Mouse (Mus musculus) adrenal gland, postnatal 4 days (tissue): ENCODE measurements around the gene Tmem263. TPM values are rescaled to one million over a fixed set of nuclear protein-coding genes. Genes with fewer than 3 reads are reported as not detected.
A peak's percentile ranks its signal among the peaks of the same experiment; 100 is the strongest.

ENCODE experiments used
- DNase-seq, 2 experiments: peaks; one replicate each; pipeline ENCODE4 v3.0.0; 2021 to 2022; ENCODE audit warnings: low spot score in 2 of 2, mixed read lengths in 2 of 2
- long read RNA-seq, 2 experiments: library from polyadenylated mRNA; stranded (forward); transcript quantifications; one replicate each; pipeline ENCODE4 v2.0.0; 2021
- total RNA-seq, 2 experiments: library from RNA; stranded (reverse); gene quantifications; 2 replicates each; pipeline ENCODE4 v1.2.3; 2021

Tmem263 gene
- 10 to 100 TPM; 30.4 to 33.0 TPM for total RNA-seq
- long read RNA-seq, experiment 1, transcript Tmem263-201 (3 exons, 3,616 nt) = major isoform, 21 of 23 reads
- long read RNA-seq, experiment 1, partial matches to known transcripts = 0 of 23 reads
- long read RNA-seq, experiment 1, other reads (novel, unspliced or antisense) = 2 of 23 reads
- long read RNA-seq, experiment 2, transcript Tmem263-201 (3 exons, 3,616 nt) = major isoform, 49 of 53 reads
- long read RNA-seq, experiment 2, partial matches to known transcripts = 0 of 53 reads
- long read RNA-seq, experiment 2, other reads (novel, unspliced or antisense) = 4 of 53 reads

- DNase-seq = peak; percentile 70 to 82
Measured at GRCm38 (mm10) chr10:85102247-85103084, at the start of gene Tmem263, which contains the start of gene Fhl4. Gene Tmem263 (plus strand): TSS chr10:85102627. Gene Fhl4 (minus strand): TSS chr10:85102495.

DNA sequence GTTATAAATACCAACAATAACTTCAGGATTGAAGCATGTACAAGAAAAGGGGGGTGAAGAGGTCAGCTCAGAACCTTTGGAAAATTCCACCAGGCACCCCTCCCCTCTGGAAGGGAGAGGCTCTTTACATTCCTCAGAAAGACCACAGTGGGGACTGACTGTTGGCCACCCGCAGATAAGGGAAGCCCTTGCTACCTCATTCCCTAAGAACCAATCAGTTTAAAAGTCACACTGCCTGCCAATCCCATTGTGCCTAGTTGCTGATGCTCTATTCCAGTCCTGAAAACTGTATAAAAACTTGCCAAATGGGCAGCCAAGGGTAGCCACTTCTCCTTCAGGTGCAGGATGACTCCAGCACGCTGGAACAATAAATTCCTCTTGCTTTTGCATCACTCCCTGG, 47.6 kb upstream of the Tmem263 start:
- DNase-seq = no peak

GRCm38 (mm10) chr10:85071605-85072152, 30.7 kb upstream of the Tmem263 start:
- no peak for DNase-seq

DNA sequence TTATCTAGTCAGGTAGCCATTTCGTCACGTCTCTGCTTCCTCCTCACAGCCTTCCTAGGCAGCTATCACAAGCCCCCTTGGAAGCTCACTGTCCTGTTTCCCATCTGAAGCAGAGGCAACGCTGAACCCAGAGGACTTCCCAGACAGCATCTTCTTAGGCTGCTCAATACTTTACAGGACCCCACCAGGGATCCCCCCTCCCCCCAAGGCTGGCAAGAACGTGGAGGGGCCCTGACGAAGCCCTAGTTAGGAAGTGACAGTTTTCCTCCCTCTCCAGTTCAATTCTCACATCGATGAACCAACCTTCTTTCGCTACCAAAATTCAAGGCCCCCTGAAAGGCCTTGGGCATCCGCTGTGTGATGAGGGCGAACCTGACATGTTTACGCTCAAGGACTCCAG, 586 bp upstream of the Tmem263 start:
- DNase-seq = peak; percentile 3 to 7

GRCm38 (mm10) chr10:85103085-85103885, 858 bp downstream of the Tmem263 start:
- peak; percentile 5 to 14 for DNase-seq

- no peak for DNase-seq
Measured at GRCm38 (mm10) chr10:85114409-85114808, 12.0 kb downstream of the Tmem263 start.

GRCm38 (mm10) chr10:85125184-85125583, 22.8 kb downstream of the Tmem263 start:
- no peak for DNase-seq

DNA sequence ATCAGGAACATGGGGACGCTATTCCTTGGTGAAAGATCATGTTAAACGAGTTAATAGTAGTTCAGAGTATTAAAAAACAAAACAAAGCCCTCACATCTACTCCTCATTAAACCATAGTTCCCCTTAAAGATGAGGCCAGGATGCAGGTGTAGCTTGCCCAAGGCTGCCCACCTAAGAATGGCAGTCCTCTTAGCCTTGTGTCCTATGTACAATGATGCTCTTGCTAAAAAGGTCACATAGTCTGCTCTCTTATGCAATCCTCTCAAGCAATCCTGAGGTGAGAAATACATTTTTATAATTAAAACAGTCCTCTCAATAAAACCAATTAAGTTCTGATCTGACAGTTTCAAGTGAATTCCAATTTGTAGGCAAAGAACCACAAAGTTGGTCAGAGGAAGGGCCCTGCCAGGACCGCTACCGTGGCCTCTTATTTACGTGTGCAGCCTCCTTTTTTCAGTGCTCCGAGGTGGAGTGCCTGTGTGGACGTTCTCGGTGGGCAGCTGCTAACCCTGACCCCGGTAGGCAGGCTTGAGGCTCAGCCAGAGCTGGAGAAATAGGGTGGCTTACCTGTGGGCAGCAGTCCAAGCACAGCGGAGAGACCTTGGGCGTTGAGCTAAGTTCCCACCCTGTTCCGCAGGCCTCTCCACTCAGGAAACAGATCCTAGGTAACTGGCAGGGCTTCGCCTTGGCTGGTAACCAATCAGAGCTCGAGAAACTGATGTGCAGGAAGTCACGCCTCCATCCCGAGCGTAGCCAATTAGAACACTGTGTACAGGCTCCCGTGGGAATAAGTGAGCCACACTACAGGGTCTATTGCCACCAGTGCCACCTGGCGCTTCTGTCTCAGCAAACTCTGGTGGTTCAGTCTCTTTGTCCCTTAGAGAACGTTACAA, 25.2 kb downstream of the Tmem263 start, which contains the start of gene Mterf2:
Mterf2 (minus strand) TSS at position 633 of the 893 bp plus-strand sequence.
- peak; percentile 51 to 77 for DNase-seq

GRCm38 (mm10) chr10:85128453-85128852, 26.0 kb downstream of the Tmem263 start:
- no peak for DNase-seq

DNA sequence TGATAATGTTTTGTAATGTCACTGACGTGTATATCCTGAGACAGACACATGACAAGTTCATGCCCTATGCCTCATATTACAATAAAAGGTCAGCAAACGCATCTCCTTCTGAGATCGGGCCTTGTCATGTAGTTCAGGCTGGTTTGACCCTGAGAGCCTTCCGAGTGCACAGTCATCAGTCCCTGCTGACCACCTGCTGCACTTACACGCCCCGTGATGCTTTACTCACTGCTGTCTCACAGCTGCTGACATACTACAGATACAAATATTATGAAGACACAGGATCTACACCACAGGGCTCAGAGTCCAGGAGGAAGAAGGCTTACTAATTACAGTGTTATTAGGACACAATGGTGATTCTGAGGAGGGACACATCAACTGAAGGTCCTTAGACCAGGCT, 34.1 kb downstream of the Tmem263 start:
- no peak for DNase-seq

DNA sequence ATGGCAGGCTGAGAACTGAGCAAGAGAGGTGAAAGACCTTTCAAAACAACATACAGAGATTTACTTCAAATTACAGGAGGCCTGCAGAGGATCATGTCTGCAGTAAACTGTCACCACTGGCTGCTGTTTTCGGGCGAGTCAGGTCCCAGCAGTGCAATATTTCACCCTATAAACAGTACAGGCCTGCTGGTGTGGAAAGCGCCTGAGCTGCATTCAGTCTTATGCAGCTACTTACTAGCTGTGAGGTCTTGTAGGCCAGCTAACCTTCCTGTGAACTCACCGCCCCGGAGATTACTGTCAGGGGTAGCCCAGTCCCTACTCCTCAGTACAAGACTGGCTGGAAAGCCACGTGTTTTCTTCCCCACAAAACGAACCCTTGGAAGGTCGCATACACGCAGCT, 39.0 kb downstream of the Tmem263 start:
- no peak for DNase-seq

GRCm38 (mm10) chr10:85146282-85146681, 43.9 kb downstream of the Tmem263 start:
- DNase-seq = no peak

- no peak for DNase-seq
Measured at GRCm38 (mm10) chr10:85149226-85149625, 46.8 kb downstream of the Tmem263 start.

- peak in 1 of 2 experiments; percentile 28 for DNase-seq
Measured at GRCm38 (mm10) chr10:85154195-85154594, 51.8 kb downstream of the Tmem263 start.

DNA sequence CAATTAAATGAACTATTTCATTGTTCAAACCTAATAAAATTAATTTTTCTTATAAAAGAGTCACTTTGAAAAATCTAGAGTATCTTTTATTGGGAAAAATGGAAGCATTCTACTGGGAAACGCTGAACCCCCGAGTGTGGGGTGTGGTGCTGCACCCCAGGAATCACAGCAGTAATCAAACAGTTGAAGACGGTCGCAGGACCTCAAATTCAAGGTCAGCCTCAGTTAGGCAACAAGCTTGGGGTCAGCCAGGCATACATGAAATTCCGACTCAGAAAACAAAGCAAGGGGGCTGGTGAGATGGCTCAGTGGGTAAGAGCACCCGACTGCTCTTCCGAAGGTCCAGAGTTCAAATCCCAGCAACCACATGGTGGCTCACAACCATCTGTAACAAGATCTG, 55.0 kb downstream of the Tmem263 start:
- DNase-seq = no peak

DNA sequence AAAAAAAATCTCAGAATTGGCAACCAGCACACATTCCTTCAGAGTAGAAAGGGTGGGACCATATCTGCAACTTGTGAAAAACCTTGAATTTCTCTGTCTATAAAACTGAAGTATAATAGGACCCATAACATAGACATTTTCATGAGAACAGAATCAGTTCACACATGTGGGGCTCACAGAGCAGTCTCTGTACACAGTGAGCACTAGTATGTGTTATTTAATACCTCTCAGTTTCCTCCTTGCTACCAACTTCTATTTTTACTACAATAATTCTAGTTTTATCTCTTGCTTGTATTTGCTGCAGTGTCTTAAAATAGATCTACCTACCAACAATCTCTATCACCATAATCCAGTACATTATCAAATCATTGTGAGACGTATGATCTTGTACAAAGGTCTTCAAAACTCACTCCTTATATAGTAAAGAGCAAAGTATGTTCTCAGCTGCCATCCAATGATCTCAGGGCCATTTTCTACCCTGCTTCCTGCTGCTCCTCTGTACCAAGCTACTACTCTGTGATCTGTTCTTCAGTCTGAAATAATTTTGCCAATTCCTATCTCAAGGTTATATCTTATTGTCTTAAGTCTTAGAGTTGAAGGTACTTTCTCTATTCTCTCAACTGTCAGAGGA, 57.7 kb downstream of the Tmem263 start:
- DNase-seq = no peak

DNA sequence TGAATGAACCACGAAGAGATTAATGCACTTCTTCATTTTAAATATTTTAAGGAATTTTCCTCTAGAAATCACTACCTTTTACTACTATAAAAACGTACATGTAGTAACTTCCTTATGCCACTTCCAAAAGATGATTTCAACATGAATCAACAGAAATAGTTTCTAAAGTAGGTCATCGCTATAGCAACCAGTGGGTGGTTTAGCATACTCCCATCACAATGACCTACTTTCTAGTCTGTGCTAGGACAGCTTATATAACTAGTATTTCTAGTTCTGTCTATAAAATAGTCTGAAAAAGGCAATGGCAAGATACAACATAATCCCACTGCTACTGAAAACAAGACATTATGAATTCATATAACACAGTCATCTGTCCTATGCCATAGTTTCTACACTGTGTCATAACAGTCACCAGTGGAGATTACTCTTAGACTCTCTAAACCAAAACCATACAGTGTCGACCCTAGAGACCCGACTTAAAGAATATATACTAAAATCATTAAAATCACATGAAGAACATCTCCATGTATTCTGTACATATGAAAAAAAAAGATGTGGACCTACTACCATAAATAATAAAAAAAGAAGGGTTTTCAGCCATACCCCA, 59.4 kb downstream of the Tmem263 start:
- DNase-seq = no peak

- no peak for DNase-seq
Measured at GRCm38 (mm10) chr10:85164791-85165190, 62.4 kb downstream of the Tmem263 start.

DNA sequence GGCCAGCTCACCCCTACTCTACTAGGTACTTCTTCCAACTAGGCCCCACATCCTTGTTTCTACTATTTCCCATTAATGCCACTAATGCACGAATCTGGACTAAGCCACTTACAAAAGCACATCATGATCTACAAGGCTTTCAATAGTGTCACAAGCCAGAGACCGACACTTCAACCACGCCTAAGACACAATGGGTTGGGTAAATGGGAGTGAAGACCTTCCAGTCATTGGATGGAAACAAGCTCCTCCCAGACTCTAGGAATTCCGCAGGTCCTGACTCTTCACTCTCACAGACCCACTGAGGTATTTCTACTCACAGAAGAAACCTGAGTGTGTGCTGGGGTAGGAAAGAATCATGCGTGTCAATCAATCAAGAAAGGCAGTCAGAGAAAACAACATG, 62.9 kb downstream of the Tmem263 start:
- DNase-seq = no peak
